Mouse (Mus musculus): ENCODE results near the gene Ank. TPM values are rescaled to one million over a fixed set of nuclear protein-coding genes. Genes with fewer than 3 reads are reported as not detected.
A peak's percentile ranks its signal among the peaks of the same experiment; 100 is the strongest.

The Ank gene
- total and polyA plus RNA-seq, 3 experiments, result 0.04 to 0.15 TPM; not detected in 1

DNA sequence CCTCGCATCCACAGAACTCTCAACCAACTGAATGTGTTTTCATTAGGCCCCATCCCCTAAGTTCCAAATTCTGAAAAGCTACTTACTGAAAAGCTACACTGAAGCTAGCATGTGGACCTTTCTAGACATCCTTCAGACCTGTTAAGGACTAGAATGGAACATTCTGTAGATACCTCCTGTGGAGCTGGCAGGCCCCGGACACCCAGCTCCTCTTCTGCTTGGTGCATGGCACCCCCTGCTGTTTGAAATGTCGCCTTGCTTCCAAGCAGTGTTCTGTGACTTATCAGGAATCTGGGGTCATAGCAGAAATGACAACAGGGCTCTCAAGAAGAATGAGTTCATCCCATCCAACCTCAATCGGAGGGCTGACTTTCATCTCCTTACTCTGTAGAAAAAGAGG lies 116.6 kb downstream of the Ank start:
- H3K9me3 ChIP-seq (replicated peaks; ENCODE audit: insufficient read depth, low read length), result no peaks in the 10 kb centered on the region
- no peak overlapping the region for H3K27ac ChIP-seq (ENCODE audit: control insufficient read depth, low read depth, low read length)
- no peaks in the 10 kb centered on the region for H3K4me1 ChIP-seq (ENCODE audit: control insufficient read depth in 1 of 2, insufficient read depth in 2 of 2, low read length in 2 of 2)
- H3K36me3 ChIP-seq (ENCODE audit: control insufficient read depth in 1 of 2, insufficient read depth in 2 of 2, low read length in 2 of 2), result no peaks in the 10 kb centered on the region
- peak; percentile 27 for DNase-seq (ENCODE audit: low read depth, low spot score)
- H3K27me3 ChIP-seq (ENCODE audit: control insufficient read depth in 1 of 2, insufficient read depth in 2 of 2, low read length in 2 of 2), result no peaks in the 10 kb centered on the region
- TF ChIP-seq TCF12 (IDR thresholded peaks at IDR 0.05; ENCODE audit: low read depth, low read length), result no peak
- TF ChIP-seq UBTF (IDR thresholded peaks at IDR 0.05; ENCODE audit: borderline replicate concordance, insufficient read depth, low read depth, low read length), result no peak
- TF ChIP-seq ZNF384 (IDR thresholded peaks at IDR 0.05; ENCODE audit: low read depth, low read length), result no peak
- peak; percentile 12 for TF ChIP-seq RAD21 (IDR thresholded peaks at IDR 0.05; ENCODE audit: low read depth, low read length)
- peak in 2 of 3 experiments; percentile 21 to 56; a peak in 3 of 6 replicates for TF ChIP-seq CTCF (IDR thresholded peaks at IDR 0.05 in 2 of 3, conservative IDR thresholded peaks at IDR 0.05 in 1 of 3; ENCODE audit: control insufficient read depth in 1 of 3, insufficient read depth in 1 of 3, low read depth in 2 of 3, low read length in 3 of 3, poor library complexity in 1 of 3, severe bottlenecking in 1 of 3)
- no peak overlapping the region for H3K4me3 ChIP-seq (ENCODE audit: control insufficient read depth in 1 of 2, insufficient read depth in 1 of 2, low read depth in 2 of 2, low read length in 2 of 2)
- no peaks in the 10 kb centered on the region for H3K79me2 ChIP-seq (ENCODE audit: control insufficient read depth, insufficient read depth, low read length, poor library complexity)
- no peak overlapping the region for H3K9ac ChIP-seq (ENCODE audit: control insufficient read depth, low read depth, low read length, poor library complexity, severe bottlenecking)

- Histone ChIP-seq H3K9me3 (replicated peaks; ENCODE audit: insufficient read depth, low read length) (no peaks in the 10 kb centered on the region), H3K4me1 (ENCODE audit: control insufficient read depth in 1 of 2, insufficient read depth in 2 of 2, low read length in 2 of 2) (no peaks in the 10 kb centered on the region), H3K27me3 (ENCODE audit: control insufficient read depth in 1 of 2, insufficient read depth in 2 of 2, low read length in 2 of 2) (no peaks in the 10 kb centered on the region), H3K36me3 (ENCODE audit: control insufficient read depth in 1 of 2, insufficient read depth in 2 of 2, low read length in 2 of 2) (no peaks in the 10 kb centered on the region), H3K9ac (ENCODE audit: control insufficient read depth, low read depth, low read length, poor library complexity, severe bottlenecking) (no peak overlapping the region), H3K4me3 (ENCODE audit: control insufficient read depth in 1 of 2, insufficient read depth in 1 of 2, low read depth in 2 of 2, low read length in 2 of 2) (no peak overlapping the region), H3K27ac (ENCODE audit: control insufficient read depth, low read depth, low read length) (no peak overlapping the region), H3K79me2 (ENCODE audit: control insufficient read depth, insufficient read depth, low read length, poor library complexity) (no peaks in the 10 kb centered on the region)
- no peak for TF ChIP-seq CHD1 (IDR thresholded peaks at IDR 0.05; ENCODE audit: low read depth, low read length)
- 0 out of 4 replicates have a peak, but pooled peaks of 1 of the 2 experiments have one; percentile 26 for TF ChIP-seq POLR2A (IDR thresholded peaks at IDR 0.05; ENCODE audit: control insufficient read depth in 1 of 2, insufficient read depth in 1 of 2, low read depth in 1 of 2, low read length in 2 of 2, poor library complexity in 1 of 2)
- no peak for TF ChIP-seq ZNF384 (IDR thresholded peaks at IDR 0.05; ENCODE audit: low read depth, low read length)
- DNase-seq (ENCODE audit: low read depth, low spot score), result no peak
Measured at GRCm38 (mm10) chr15:27583620-27584019, 117.1 kb downstream of the Ank start.

DNA sequence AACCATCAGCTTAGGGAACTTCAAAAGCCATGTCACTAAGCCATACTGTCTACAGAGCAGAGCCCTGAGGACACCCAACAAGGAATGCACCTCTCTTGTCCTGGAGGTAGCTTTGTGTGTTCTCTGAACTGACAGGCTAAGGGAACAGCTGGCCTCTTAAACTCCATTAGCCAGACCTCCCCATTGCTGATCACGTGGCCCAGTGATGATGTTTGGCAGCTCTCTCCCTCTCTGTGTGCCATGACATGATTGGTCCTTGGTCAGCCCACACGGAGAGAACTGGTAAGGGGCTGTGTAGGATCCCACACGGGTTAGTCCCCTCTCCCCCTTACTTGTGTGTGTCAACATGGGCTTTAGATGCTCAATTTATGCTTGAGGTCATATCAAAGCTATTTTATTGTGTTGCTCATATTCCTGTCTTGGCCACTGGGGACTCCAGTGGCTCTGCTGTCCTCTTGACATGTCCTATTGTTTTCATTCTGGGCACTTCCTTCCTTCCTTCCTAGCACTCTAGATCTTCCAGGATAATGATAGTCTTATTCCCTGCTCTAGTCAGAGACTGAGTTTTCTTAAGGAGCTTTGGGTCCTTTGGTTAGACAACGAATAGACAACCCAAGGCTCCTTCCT lies 119.1 kb downstream of the Ank start:
- H3K36me3 ChIP-seq (ENCODE audit: control insufficient read depth in 1 of 2, insufficient read depth in 2 of 2, low read length in 2 of 2), result no peaks in the 10 kb centered on the region
- no peak for DNase-seq (ENCODE audit: low read depth, low spot score)
- TF ChIP-seq EP300 (IDR thresholded peaks at IDR 0.05; ENCODE audit: low read depth in 1 of 2, low read length in 2 of 2) (no peak), USF1 (IDR thresholded peaks at IDR 0.05; ENCODE audit: low read depth, low read length) (no peak), ZKSCAN1 (IDR thresholded peaks at IDR 0.05; ENCODE audit: low read depth, low read length) (no peak), CHD2 (IDR thresholded peaks at IDR 0.05; ENCODE audit: low read length) (no peak), TCF12 (IDR thresholded peaks at IDR 0.05; ENCODE audit: low read depth, low read length) (no peak), NELFE (IDR thresholded peaks at IDR 0.05; ENCODE audit: low read depth, low read length) (no peak), MAZ (IDR thresholded peaks at IDR 0.05; ENCODE audit: low read depth, low read length) (no peak), GATA1 (IDR thresholded peaks at IDR 0.05; ENCODE audit: low read depth, low read length) (no peak), UBTF (IDR thresholded peaks at IDR 0.05; ENCODE audit: borderline replicate concordance, insufficient read depth, low read depth, low read length) (no peak), RCOR1 (IDR thresholded peaks at IDR 0.05; ENCODE audit: low read depth, low read length) (no peak), KAT2A (conservative IDR thresholded peaks at IDR 0.05; ENCODE audit: low read depth, low read length) (no peak), HCFC1 (IDR thresholded peaks at IDR 0.05; ENCODE audit: low read depth, low read length) (no peak), MXI1 (IDR thresholded peaks at IDR 0.05; ENCODE audit: low read depth, low read length) (no peak), MAX (IDR thresholded peaks at IDR 0.05; ENCODE audit: low read length) (no peak), MAFK (IDR thresholded peaks at IDR 0.05; ENCODE audit: borderline replicate concordance, low read depth, low read length) (no peak), ELF1 (IDR thresholded peaks at IDR 0.05; ENCODE audit: low read depth, low read length) (no peak)
- no peaks in the 10 kb centered on the region for H3K79me2 ChIP-seq (ENCODE audit: control insufficient read depth, insufficient read depth, low read length, poor library complexity)
- H3K4me1 ChIP-seq (ENCODE audit: control insufficient read depth in 1 of 2, insufficient read depth in 2 of 2, low read length in 2 of 2), result peaks cover 0 to 3% of the 10 kb centered on the region in 2 experiments; a peak in 1 of 4 replicates
- H3K27ac ChIP-seq (ENCODE audit: control insufficient read depth, low read depth, low read length), result no peak overlapping the region
- H3K9me3 ChIP-seq (replicated peaks; ENCODE audit: insufficient read depth, low read length), result no peaks in the 10 kb centered on the region
- no peaks in the 10 kb centered on the region for H3K27me3 ChIP-seq (ENCODE audit: control insufficient read depth in 1 of 2, insufficient read depth in 2 of 2, low read length in 2 of 2)
- no peak overlapping the region for H3K4me3 ChIP-seq (ENCODE audit: control insufficient read depth in 1 of 2, insufficient read depth in 1 of 2, low read depth in 2 of 2, low read length in 2 of 2)
- H3K9ac ChIP-seq (ENCODE audit: control insufficient read depth, low read depth, low read length, poor library complexity, severe bottlenecking), result no peak overlapping the region

All from MEL (cell line).